Mouse (Mus musculus) ES-Bruce4 (cell line): ENCODE measurements at regions not wholly inside any gene's neighbourhood (a gene's known extent, or its start where the extent isn't known, plus 50 kb on each side); places are given as distances from the start of the nearest gene placed in this dataset.

Source experiments
- H3K27ac ChIP-seq: 2 replicates; pipeline ENCODE4 v1.5.1; 2012; ENCODE audit warnings: low read length, inconsistent platforms; ENCODE audit not compliant: insufficient read depth
- H3K27me3 ChIP-seq: 2 replicates; pipeline ENCODE4 v1.6.1; 2012; ENCODE audit warnings: mild to moderate bottlenecking, low read length, inconsistent platforms; ENCODE audit not compliant: control insufficient read depth, poor library complexity, insufficient read depth, severe bottlenecking
- H3K36me3 ChIP-seq: 2 replicates; pipeline ENCODE4 v1.6.1; 2012; ENCODE audit warnings: inconsistent platforms, mild to moderate bottlenecking, low read length, moderate library complexity; ENCODE audit not compliant: control insufficient read depth, poor library complexity, insufficient read depth, severe bottlenecking
- H3K4me1 ChIP-seq: one replicate; pipeline ENCODE4 v1.8.1; 2011; ENCODE audit warnings: low read length; ENCODE audit not compliant: control insufficient read depth, insufficient read depth
- H3K4me3 ChIP-seq: 2 replicates; pipeline ENCODE4 v1.5.1; 2011; ENCODE audit warnings: low read depth, mild to moderate bottlenecking, low read length
- H3K9ac ChIP-seq: 2 replicates; pipeline ENCODE4 v1.6.1; 2012; ENCODE audit warnings: low read depth, mild to moderate bottlenecking, inconsistent platforms; ENCODE audit not compliant: poor library complexity, severe bottlenecking
- H3K9me3 ChIP-seq: replicated peaks from 2 replicates; pipeline ENCODE4 v1.6.1; 2012; ENCODE audit warnings: mild to moderate bottlenecking, low read length, inconsistent platforms; ENCODE audit not compliant: control insufficient read depth, poor library complexity, insufficient read depth, severe bottlenecking
- CTCF ChIP-seq: IDR thresholded peaks from one replicate; pipeline ENCODE4 v1.8.1; 2011; ENCODE audit warnings: low read depth, low read length
- EP300 ChIP-seq: IDR thresholded peaks from 2 replicates; pipeline ENCODE4 v1.6.1; 2011; ENCODE audit warnings: low read depth, low read length; ENCODE audit not compliant: insufficient read depth
- POLR2A ChIP-seq: IDR thresholded peaks from one replicate; pipeline ENCODE4 v1.8.1; 2011; ENCODE audit warnings: low read length; ENCODE audit not compliant: insufficient read depth

GRCm38 (mm10) chr16:82430384-82430783 lies 397.8 kb upstream of the Gm21833 start:
- Histone ChIP-seq H3K36me3 (no peaks in the 10 kb centered on the region), H3K4me3 (no peak overlapping the region), H3K9ac (no peak overlapping the region), H3K9me3 (no peaks in the 10 kb centered on the region), H3K4me1 (no peaks in the 10 kb centered on the region), H3K27me3 (no peaks in the 10 kb centered on the region), H3K27ac (no peak overlapping the region)
- TF ChIP-seq EP300 = no peak
- TF ChIP-seq CTCF = no peak
- no peak for TF ChIP-seq POLR2A

DNA sequence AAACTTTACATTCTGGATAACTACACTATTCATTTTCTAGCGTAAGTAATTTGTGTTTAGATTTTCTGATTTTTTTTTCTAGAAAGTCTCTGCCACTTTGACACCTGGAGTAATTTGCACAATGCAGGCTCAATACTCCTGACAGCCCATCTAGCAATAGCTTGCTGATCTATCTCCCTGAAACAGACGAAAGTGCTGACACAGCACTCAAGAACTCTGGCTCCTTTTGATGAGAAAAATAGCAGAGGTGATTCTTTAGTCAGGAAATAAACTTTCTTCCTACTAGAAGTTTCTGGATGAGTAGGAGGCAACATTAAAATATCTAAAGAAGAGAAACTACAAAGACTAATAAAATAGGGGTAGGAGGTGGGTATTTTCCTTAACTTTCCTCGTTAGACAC lies 397.1 kb upstream of the Gm21833 start:
- no peak for TF ChIP-seq POLR2A
- TF ChIP-seq CTCF = no peak
- TF ChIP-seq EP300 = no peak
- Histone ChIP-seq H3K9ac (no peak overlapping the region), H3K27ac (no peak overlapping the region), H3K4me3 (no peak overlapping the region), H3K27me3 (no peaks in the 10 kb centered on the region), H3K9me3 (no peaks in the 10 kb centered on the region), H3K4me1 (no peaks in the 10 kb centered on the region), H3K36me3 (no peaks in the 10 kb centered on the region)

DNA sequence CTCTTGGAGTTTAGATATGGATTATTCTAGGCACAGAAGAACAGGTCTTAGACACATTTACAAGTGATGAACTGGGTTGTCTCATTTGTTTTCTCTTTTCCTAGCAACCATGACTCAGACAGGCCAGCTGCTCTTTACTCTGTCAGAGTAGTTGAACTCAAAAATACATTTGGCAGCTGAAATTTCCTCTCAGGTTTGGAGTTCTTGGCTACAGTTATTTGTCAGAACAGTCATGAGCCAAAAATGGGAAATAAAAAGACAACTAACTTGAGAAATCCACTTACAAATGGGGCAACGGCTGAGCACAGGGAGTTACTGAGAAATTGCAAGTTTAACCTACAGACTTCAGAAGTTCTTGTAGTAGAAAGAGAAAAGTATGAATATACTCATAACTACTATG lies 396.4 kb upstream of the Gm21833 start:
- Histone ChIP-seq H3K9ac (no peak overlapping the region), H3K27me3 (no peaks in the 10 kb centered on the region), H3K36me3 (no peaks in the 10 kb centered on the region), H3K4me1 (no peaks in the 10 kb centered on the region), H3K27ac (no peak overlapping the region), H3K4me3 (no peak overlapping the region), H3K9me3 (no peaks in the 10 kb centered on the region)
- no peak for TF ChIP-seq CTCF
- TF ChIP-seq EP300 = no peak
- no peak for TF ChIP-seq POLR2A

- H3K27ac ChIP-seq = no peak overlapping the region
- TF ChIP-seq EP300 = no peak
- no peak for TF ChIP-seq POLR2A
- TF ChIP-seq CTCF = no peak
- H3K9ac ChIP-seq = no peak overlapping the region
- H3K27me3 ChIP-seq = no peaks in the 10 kb centered on the region
- no peak overlapping the region for H3K4me3 ChIP-seq
- no peaks in the 10 kb centered on the region for H3K4me1 ChIP-seq
- no peaks in the 10 kb centered on the region for H3K9me3 ChIP-seq
- H3K36me3 ChIP-seq = no peaks in the 10 kb centered on the region
Measured at GRCm38 (mm10) chr16:82460872-82461271, 367.3 kb upstream of the Gm21833 start.

GRCm38 (mm10) chr16:82470736-82471387 lies 357.3 kb upstream of the Gm21833 start:
- H3K36me3 ChIP-seq = no peaks in the 10 kb centered on the region
- H3K9ac ChIP-seq = no peak overlapping the region
- H3K27me3 ChIP-seq = no peaks in the 10 kb centered on the region
- no peak overlapping the region for H3K4me3 ChIP-seq
- TF ChIP-seq POLR2A = no peak
- TF ChIP-seq EP300 = no peak
- no peak for TF ChIP-seq CTCF
- no peak overlapping the region for H3K27ac ChIP-seq
- H3K9me3 ChIP-seq = no peaks in the 10 kb centered on the region
- H3K4me1 ChIP-seq = no peaks in the 10 kb centered on the region

GRCm38 (mm10) chr16:82520406-82520805 lies 307.8 kb upstream of the Gm21833 start:
- H3K9ac ChIP-seq = no peak overlapping the region
- no peaks in the 10 kb centered on the region for H3K9me3 ChIP-seq
- no peak overlapping the region for H3K27ac ChIP-seq
- H3K4me1 ChIP-seq = no peaks in the 10 kb centered on the region
- H3K27me3 ChIP-seq = no peaks in the 10 kb centered on the region
- H3K4me3 ChIP-seq = no peak overlapping the region
- TF ChIP-seq EP300 (no peak), POLR2A (no peak), CTCF (no peak)
- H3K36me3 ChIP-seq = no peaks in the 10 kb centered on the region
